Mouse (Mus musculus): Measurements from ENCODE around the gene Fbxo46.
"Not testable (repeated sequence)": the region's sequence is repeated elsewhere in the genome, so short reads cannot be mapped to it uniquely, and the experiment has no call there.

Fbxo46 gene

GRCm38 (mm10) chr7:19136168-19136567 is 16.5 kb downstream of the Fbxo46 start:
- no peak for DNase-seq (ENCODE audit: low spot score)

- DNase-seq (ENCODE audit: low spot score): no peak
Observed at GRCm38 (mm10) chr7:19136673-19137334, 17.1 kb downstream of the Fbxo46 start.

DNA sequence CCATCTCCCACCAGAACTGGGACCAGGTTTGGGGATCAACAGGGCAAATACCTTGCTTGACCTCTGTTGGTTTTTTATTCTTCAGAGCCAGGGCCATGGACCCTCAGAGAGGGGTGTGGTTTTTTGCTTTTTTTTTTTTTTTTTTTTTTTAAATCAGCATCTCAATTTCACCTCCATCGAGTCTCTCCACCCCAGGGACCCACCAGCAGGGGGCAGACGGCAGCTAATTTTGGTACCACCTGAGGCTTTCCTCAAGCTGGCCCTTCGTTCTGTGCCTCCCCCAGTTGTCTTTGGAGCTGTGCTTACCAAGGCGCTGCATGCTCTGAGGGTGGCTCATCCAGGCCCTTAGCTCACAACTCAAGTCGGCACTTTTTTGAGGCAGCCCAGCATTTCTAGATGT is 17.7 kb downstream of the Fbxo46 start:
- DNase-seq (ENCODE audit: low spot score): peak; percentile 60

GRCm38 (mm10) chr7:19146793-19147192 is 27.1 kb downstream of the Fbxo46 start:
- DNase-seq (ENCODE audit: low spot score): no peak

DNA sequence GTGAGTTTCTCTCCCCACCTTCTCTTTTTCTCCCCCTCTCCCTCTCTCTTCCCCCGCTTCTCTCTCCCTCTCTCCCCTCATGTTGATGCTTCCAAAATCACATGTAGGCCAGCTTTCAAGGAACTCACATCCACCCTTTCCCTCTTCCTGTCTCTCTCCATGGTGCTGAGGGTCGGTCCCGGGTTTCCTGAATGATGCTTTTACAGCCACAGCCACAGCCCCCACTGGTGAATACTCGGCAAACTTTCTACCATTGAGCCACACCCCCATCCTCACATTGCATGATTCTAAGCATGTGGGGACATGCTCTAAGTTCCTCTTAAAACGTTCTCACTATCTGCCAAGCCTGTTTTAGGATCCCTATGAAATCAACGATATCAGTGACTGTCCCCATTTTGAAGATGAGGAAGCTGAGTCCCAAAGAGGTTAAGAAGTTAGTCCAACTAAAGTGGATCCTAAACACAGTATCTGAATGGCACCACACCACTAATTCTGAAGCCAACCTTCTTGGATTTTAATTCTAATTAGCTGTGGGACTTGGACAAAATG is 27.9 kb downstream of the Fbxo46 start:
- no peak for DNase-seq (ENCODE audit: low spot score)

DNA sequence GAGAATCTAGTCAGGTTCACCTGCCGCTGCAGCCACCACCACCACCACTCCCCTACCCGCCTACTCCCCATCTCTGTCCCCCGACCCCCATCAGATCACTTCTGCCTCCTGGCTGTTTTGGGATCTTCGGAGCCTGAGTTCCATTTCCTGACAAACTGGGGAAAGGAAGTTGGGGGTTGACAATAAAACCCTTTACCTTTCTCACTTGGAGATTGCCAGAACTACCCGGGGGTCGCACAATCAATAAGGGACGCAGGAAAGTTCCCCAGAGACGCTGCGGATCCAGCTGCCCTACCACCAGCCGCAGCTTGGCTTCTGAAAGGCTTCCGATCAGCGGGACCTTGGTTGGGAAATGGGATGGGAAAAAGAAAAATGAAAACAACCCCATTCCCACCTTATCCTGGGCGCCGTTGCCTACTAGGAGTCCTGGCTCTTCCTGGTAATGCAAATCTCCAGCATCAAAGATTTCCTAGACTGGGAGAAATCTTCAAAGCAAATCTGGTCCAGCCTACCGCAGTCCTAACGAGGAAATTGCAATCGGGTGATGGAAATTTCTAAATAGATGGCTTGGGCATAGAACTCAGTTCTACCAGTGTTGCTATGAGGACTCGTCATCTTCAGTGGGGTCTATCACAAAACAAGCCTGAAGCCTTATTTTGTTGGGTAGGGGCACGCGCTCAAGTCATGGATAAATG is 28.7 kb downstream of the Fbxo46 start:
- DNase-seq (ENCODE audit: low spot score): no peak

DNA sequence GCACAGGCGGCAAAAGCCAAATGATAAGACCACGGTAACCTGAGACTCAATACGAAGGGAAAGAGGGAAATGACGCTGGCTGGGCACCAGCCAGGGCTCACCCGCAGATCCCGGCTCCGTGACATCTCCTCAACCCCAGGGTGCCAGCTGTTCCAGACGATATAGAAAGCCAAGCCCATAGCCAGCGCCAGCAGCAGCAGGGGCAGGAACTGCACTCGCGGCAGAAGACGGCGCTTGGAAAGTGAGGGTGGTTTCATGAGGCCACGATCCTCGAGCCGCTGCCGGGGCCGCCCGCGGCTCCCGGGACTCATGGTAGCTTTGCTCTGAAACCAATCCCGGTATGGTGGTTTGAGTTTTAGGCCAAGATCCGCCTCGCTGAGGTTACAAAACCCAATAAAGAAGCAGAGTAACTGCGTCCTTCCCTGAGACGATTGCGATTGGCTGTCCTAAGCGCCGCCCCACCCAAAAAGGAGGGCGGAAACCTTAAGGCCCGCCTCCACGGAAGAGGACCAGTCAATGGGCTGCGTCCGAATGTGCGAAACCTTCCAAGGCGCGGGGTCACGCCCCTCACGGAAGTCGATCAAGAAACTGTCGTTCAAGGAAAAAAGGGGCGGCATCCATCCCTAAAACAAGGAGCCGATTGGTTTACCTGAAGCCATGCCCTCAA is 29.3 kb downstream of the Fbxo46 start, which contains the start of gene Qpctl:
Qpctl (minus strand) TSS at position 417 of the 667 bp plus-strand sequence.
- peak; percentile 98 for DNase-seq (ENCODE audit: low spot score)

DNA sequence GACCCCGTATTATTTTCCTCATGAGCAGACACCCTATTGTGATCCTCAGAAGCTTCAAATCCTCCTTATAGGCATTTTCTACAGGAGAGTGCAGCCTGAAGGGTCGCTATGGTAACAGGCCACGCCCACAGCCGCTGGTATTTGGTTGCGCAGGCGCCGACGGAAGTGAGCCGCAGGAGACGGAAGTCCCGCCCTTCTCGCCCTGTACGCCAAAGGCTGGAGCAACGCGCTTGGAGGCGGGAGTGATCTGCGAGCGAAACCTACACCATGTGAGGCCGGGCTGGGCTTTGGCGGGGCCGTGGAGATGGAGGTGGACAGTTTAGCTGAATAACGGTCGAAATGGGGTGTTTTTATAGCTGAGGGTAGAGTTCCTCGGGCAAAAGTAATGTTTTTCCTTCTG is 30.0 kb downstream of the Fbxo46 start, which contains the start of gene Snrpd2:
Snrpd2 (plus strand) TSS at position 97 of the 400 bp plus-strand sequence.
- peak; percentile 99 for DNase-seq (ENCODE audit: low spot score)

DNA sequence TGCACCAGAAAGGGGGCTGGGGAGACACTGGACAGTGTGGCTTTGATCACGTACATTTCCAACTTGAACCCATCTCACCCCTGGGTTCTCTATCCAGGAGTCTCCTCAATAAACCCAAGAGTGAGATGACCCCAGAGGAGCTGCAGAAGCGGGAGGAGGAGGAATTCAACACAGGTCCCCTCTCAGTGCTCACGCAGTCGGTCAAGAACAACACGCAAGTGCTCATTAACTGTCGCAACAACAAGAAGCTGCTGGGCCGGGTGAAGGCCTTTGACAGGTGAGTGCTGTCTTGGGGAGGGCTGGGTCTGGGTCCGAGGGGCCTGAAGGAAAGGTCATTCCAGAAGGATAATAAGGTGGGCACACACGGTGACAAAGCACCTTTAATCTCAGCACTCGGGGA is 31.5 kb downstream of the Fbxo46 start:
- DNase-seq (ENCODE audit: low spot score): not testable (repeated sequence)

DNA sequence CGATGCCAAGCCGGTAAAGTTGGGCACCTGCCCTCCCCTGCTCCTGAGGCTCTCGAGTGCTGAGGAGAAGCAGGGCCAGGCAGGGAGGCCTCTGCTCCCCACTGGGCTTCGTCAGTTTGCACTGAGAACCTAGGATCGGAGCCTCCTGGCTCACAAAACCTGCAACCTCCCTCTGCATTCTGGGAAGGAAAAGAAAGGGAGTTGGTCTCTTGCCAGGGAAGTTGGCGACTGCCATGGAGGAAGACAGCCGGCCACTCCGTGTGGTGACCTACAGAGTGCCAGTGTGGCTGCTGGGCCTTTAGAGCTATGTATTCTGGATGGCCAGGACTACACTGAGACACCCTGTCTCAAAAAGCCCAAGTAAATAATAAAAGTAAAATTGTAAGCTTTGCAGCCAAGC is 35.1 kb downstream of the Fbxo46 start:
- no peak for DNase-seq (ENCODE audit: low spot score)

- DNase-seq (ENCODE audit: low spot score): no peak
Observed at GRCm38 (mm10) chr7:19155825-19156475, 36.3 kb downstream of the Fbxo46 start.

GRCm38 (mm10) chr7:19157160-19157800 is 37.6 kb downstream of the Fbxo46 start:
- peak; percentile 92 for DNase-seq (ENCODE audit: low spot score)

DNA sequence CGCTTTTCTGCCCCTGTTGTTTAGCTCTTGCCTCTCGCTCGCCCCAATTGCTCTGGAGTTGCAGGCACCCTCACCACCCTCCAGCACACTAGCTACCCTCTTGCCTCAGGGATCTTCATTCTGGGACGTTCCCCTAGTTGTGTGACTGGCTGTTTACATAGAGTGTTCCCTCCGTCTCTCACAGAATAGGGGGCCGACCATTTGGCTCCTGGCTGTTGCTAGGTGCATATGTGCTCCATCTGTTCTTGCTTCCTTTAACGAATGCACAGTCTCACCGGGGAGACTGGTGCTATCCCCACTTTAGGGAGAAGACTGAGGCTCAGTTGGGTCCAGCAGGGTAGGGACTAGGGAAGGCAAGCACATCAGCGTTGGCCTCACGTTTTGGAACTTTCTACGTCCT is 38.9 kb downstream of the Fbxo46 start:
- no peak for DNase-seq (ENCODE audit: low spot score)

- no peak for DNase-seq (ENCODE audit: low spot score)
Observed at GRCm38 (mm10) chr7:19159411-19159810, 39.8 kb downstream of the Fbxo46 start.

- no peak for DNase-seq (ENCODE audit: low spot score)
Observed at GRCm38 (mm10) chr7:19160115-19160514, 40.5 kb downstream of the Fbxo46 start.

DNA sequence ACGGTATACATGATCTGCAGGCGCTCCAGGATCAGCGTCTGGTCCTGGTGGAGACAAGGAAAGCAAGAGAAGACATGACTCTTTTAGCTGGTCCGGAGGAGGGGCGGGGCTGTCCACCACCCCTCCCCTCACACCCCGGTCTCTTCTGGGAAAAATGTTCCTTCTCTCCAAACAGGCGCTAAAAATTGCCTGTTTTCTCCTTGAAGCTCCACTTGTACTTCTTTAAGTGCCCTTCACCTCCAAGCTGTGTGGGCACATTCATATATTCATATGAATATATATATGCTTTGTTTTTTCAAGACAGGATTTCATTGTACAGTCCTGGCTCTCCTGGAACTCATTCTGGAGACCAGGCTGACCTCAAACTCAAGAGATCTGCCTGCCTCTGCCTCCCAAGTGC is 43.3 kb downstream of the Fbxo46 start:
- no peak for DNase-seq (ENCODE audit: low spot score)

GRCm38 (mm10) chr7:19163752-19164151 is 44.1 kb downstream of the Fbxo46 start:
- DNase-seq (ENCODE audit: low spot score): no peak

DNA sequence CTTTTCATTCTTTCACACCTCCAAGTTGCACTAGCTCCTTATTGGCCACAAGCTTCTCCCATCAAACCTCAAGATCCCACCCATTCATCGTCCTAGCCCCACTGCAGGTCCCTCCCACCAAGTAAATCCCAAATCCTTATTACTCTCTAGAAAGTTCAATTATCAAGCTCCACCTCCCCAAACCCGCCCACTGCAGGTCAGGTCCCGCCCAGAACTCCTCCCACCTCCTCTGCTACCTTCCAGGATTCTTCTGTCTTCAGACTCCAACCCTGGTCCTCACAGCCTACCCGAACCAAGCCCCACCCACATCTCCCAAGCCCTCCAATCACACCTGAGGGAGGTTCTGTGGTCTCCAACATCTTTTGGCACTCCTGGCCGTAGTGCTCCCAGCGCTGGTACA is 44.5 kb downstream of the Fbxo46 start:
- DNase-seq (ENCODE audit: low spot score): no peak

- DNase-seq (ENCODE audit: low spot score): no peak
Observed at GRCm38 (mm10) chr7:19164978-19165377, 45.3 kb downstream of the Fbxo46 start.

DNA sequence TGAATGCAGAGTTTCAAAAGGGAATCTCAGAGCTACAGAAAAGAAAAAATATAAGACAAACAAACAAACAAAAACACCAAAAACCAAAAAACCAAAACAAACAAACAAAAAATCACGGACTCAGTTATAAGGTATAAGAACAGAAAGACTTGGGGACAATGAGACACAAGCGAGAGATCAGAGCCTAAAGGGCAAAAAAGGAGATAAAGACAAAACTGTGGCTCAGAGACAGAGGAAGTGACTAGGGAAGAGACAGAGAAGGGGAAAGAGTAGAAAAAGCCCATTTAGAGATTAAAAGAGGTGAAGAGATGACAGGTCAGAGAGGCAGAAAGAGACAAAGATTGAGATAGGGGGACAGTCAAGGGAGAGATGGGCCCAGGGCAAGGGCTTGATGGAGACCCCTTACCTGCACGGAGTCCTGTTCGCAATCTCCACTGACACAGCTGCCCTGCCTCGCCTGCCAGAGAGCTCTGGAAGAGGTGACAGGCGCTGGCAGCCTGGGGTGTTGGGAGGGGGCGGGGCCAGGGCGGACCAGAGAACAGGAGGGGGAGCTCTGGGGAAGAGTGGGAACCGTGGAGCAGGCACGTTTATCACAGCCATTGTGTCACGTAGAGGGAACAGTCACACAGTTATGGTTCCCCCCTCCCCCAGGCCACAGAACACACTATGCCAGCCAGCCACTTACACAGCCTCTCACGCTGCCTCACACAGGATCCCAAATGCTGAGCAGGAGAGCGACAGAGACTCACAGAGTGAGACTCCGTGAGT is 46.2 kb downstream of the Fbxo46 start, which contains the start of gene Gipr:
Gipr (minus strand) TSS at position 472 of the 768 bp plus-strand sequence.
- DNase-seq (ENCODE audit: low spot score): no peak

GRCm38 (mm10) chr7:19166990-19167389 is 47.3 kb downstream of the Fbxo46 start:
- DNase-seq (ENCODE audit: low spot score): no peak
